Mouse (Mus musculus): ENCODE measurements around the gene Eva1c. TPM values are rescaled to one million over a fixed set of nuclear protein-coding genes. Genes with fewer than 3 reads are reported as not detected.

Eva1c gene
- polyA plus RNA-seq, 1 experiment = not detected

- TF ChIP-seq FLI1 (IDR thresholded peaks at IDR 0.05; ENCODE audit: low read length) (no peak), GATA1 (IDR thresholded peaks at IDR 0.05; ENCODE audit: borderline replicate concordance, low read length) (no peak)
- no peaks in the 10 kb centered on the region for H3K4me1 ChIP-seq
- no peaks in the 10 kb centered on the region for H3K9me3 ChIP-seq
- no peak overlapping the region for H3K4me3 ChIP-seq (replicated peaks)
- H3K27me3 ChIP-seq (replicated peaks) = peaks cover 18% of the 10 kb centered on the region
- H3K36me3 ChIP-seq (replicated peaks; ENCODE audit: low read length) = no peaks in the 10 kb centered on the region
Measured at GRCm38 (mm10) chr16:90858206-90858605, 31.7 kb downstream of the Eva1c start.

DNA sequence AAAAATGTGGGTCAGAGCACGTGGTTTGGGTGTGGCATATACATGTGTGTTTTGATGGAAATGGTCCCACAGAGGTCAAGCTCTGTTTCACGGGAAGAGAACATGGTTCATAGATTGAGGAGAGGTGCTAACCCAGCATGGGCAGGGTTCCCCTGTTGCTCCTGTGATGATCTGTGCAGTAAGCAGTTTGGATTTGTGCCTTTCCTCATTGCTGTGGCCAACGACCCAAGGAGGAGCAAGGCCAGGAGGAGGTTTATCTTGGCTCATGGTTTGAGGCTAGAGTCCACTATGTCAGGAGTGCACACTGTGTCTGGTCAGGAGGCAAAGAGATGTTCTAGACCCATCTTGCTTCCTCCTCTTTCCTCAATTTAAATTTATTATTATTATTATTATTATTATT lies 36.5 kb downstream of the Eva1c start:
- no peaks in the 10 kb centered on the region for H3K9me3 ChIP-seq
- H3K4me1 ChIP-seq = peaks cover under 1% of the 10 kb centered on the region; the same call in 1 of the 2 replicates
- H3K4me3 ChIP-seq (replicated peaks) = no peak overlapping the region
- no peaks in the 10 kb centered on the region for H3K36me3 ChIP-seq (replicated peaks; ENCODE audit: low read length)
- peaks cover 27% of the 10 kb centered on the region for H3K27me3 ChIP-seq (replicated peaks)
- no peak for TF ChIP-seq GATA1 (IDR thresholded peaks at IDR 0.05; ENCODE audit: borderline replicate concordance, low read length)
- no peak for TF ChIP-seq FLI1 (IDR thresholded peaks at IDR 0.05; ENCODE audit: low read length)

DNA sequence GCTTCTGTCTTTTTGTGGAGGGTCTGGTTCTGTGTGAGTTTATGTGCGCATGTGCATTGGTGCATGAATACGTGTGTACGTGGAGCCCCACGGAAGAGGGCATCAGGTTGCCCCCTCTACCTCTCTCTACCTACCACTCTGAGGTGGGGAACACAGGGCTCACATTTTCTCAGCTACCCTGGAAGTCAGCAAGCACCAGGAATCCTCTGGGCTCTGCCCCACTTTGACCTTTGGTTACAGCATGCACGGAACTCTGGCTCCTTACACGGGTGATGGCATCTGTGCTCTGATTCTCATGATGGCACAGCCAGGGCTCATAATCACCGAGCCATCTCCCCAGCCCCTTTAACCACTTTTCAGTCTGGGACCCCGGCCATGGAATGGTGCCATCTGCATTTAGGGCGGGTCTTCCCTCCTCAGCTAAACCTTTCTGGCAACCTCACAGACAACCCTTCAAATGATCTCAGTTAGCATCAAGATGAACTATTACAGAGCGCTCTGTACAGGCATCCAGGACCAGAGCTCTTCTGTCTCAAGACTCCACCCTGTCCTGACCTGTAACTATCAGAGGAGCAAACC lies 37.0 kb downstream of the Eva1c start:
- no peaks in the 10 kb centered on the region for H3K36me3 ChIP-seq (replicated peaks; ENCODE audit: low read length)
- H3K27me3 ChIP-seq (replicated peaks) = peaks cover 32% of the 10 kb centered on the region
- H3K9me3 ChIP-seq = no peaks in the 10 kb centered on the region
- no peak overlapping the region for H3K4me3 ChIP-seq (replicated peaks)
- TF ChIP-seq FLI1 (IDR thresholded peaks at IDR 0.05; ENCODE audit: low read length) (no peak), GATA1 (IDR thresholded peaks at IDR 0.05; ENCODE audit: borderline replicate concordance, low read length) (no peak)
- peaks cover 4% of the 10 kb centered on the region; the same call in 1 of the 2 replicates for H3K4me1 ChIP-seq

DNA sequence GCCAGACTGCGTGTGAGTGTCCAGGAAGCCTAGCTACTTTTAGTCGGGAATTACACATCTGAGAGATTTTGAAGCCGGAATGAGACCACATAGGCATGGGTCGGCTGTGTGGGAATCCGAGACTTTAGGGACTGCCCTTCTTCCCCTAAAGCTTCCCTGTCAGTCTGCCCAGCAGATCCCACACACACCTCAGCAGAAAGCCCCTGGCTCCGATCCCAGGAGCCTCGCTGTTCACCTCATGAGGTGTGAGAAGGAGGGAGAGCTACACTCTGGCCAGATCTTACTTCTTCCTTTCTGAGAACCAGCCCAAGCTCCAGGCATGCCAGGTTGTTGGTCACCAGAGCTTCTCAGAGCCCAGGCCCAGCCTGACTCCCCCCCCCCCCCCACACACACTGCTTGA lies 38.2 kb downstream of the Eva1c start:
- TF ChIP-seq FLI1 (IDR thresholded peaks at IDR 0.05; ENCODE audit: low read length) (no peak), GATA1 (IDR thresholded peaks at IDR 0.05; ENCODE audit: borderline replicate concordance, low read length) (no peak)
- H3K4me3 ChIP-seq (replicated peaks) = no peak overlapping the region
- no peaks in the 10 kb centered on the region for H3K36me3 ChIP-seq (replicated peaks; ENCODE audit: low read length)
- peaks cover 4% of the 10 kb centered on the region; the same call in 1 of the 2 replicates for H3K4me1 ChIP-seq
- peaks cover 41% of the 10 kb centered on the region for H3K27me3 ChIP-seq (replicated peaks)
- no peaks in the 10 kb centered on the region for H3K9me3 ChIP-seq

DNA sequence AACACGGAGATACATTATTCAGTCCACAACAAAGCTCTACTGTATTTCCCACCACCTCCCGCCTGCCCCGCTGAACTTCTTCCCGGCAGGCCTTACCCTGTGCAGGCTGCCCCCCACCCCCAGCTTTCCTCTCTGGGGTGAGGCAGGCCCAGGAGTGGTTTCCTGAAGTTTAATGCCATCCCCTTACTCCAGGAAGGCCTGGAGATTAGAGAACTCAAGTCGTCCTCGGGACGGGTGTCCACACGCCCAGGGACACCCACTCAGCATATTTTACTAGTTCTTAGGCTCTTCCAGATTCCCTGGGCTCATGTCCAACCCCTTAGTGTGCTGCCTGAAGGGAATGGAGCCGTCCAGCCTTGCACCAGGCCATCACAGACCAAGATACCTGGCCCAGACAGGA lies 39.1 kb downstream of the Eva1c start:
- peaks cover 4% of the 10 kb centered on the region; the same call in 1 of the 2 replicates for H3K4me1 ChIP-seq
- TF ChIP-seq GATA1 (IDR thresholded peaks at IDR 0.05; ENCODE audit: borderline replicate concordance, low read length) (no peak), FLI1 (IDR thresholded peaks at IDR 0.05; ENCODE audit: low read length) (no peak)
- H3K4me3 ChIP-seq (replicated peaks) = no peak overlapping the region
- no peaks in the 10 kb centered on the region for H3K9me3 ChIP-seq
- no peaks in the 10 kb centered on the region for H3K36me3 ChIP-seq (replicated peaks; ENCODE audit: low read length)
- H3K27me3 ChIP-seq (replicated peaks) = peaks cover 41% of the 10 kb centered on the region

DNA sequence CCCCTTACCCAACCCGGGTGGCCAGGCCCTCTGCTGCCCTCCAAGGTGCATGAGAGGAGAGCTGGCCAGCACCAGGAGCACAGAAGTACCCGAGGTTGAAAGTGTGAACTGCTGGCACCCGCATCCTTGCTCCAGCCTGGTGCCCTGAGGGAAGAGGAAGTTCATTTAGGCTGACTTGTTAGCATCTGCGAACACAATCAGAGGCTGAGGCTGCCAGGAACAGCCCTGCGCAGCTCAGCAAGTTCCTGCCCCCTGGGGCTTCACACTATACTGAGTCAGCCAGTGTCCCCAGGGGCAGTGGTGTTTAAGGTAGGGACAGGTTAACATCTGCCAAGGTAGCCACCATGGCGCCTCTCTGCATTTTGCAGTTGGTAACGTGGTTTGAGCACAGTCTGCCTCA lies 41.6 kb downstream of the Eva1c start:
- no peaks in the 10 kb centered on the region for H3K36me3 ChIP-seq (replicated peaks; ENCODE audit: low read length)
- TF ChIP-seq FLI1 (IDR thresholded peaks at IDR 0.05; ENCODE audit: low read length) (no peak), GATA1 (IDR thresholded peaks at IDR 0.05; ENCODE audit: borderline replicate concordance, low read length) (no peak)

GRCm38 (mm10) chr16:90869361-90869760 lies 42.8 kb downstream of the Eva1c start:
- no peaks in the 10 kb centered on the region for H3K36me3 ChIP-seq (replicated peaks; ENCODE audit: low read length)
- H3K4me3 ChIP-seq (replicated peaks) = no peak overlapping the region
- peaks cover 4% of the 10 kb centered on the region; the same call in 1 of the 2 replicates for H3K4me1 ChIP-seq
- H3K9me3 ChIP-seq = no peaks in the 10 kb centered on the region
- H3K27me3 ChIP-seq (replicated peaks) = peaks cover 50% of the 10 kb centered on the region
- TF ChIP-seq GATA1 (IDR thresholded peaks at IDR 0.05; ENCODE audit: borderline replicate concordance, low read length) = no peak
- TF ChIP-seq FLI1 (IDR thresholded peaks at IDR 0.05; ENCODE audit: low read length) = no peak

More for the DNA sequence above, 41.6 kb downstream of the Eva1c start:
- H3K9me3 ChIP-seq = no peaks in the 10 kb centered on the region
- H3K4me3 ChIP-seq (replicated peaks) = no peak overlapping the region
- peaks cover 4% of the 10 kb centered on the region; the same call in 1 of the 2 replicates for H3K4me1 ChIP-seq
- H3K27me3 ChIP-seq (replicated peaks) = peaks cover 51% of the 10 kb centered on the region

- TF ChIP-seq GATA1 (IDR thresholded peaks at IDR 0.05; ENCODE audit: borderline replicate concordance, low read length) = no peak
- no peak for TF ChIP-seq FLI1 (IDR thresholded peaks at IDR 0.05; ENCODE audit: low read length)
- H3K4me3 ChIP-seq (replicated peaks) = no peak overlapping the region
- H3K9me3 ChIP-seq = no peaks in the 10 kb centered on the region
- H3K27me3 ChIP-seq (replicated peaks) = peaks cover 37% of the 10 kb centered on the region
- no peaks in the 10 kb centered on the region for H3K36me3 ChIP-seq (replicated peaks; ENCODE audit: low read length)
- peaks cover 4% of the 10 kb centered on the region; the same call in 1 of the 2 replicates for H3K4me1 ChIP-seq
Measured at GRCm38 (mm10) chr16:90872936-90873335, 46.4 kb downstream of the Eva1c start.

- Histone ChIP-seq H3K9me3 (no peaks in the 10 kb centered on the region), H3K36me3 (replicated peaks; ENCODE audit: low read length) (no peaks in the 10 kb centered on the region), H3K27me3 (replicated peaks) (peaks cover 32% of the 10 kb centered on the region), H3K4me1 (no peaks in the 10 kb centered on the region), H3K4me3 (replicated peaks) (no peak overlapping the region)
- no peak for TF ChIP-seq FLI1 (IDR thresholded peaks at IDR 0.05; ENCODE audit: low read length)
- TF ChIP-seq GATA1 (IDR thresholded peaks at IDR 0.05; ENCODE audit: borderline replicate concordance, low read length) = no peak
Measured at GRCm38 (mm10) chr16:90874536-90874935, 48.0 kb downstream of the Eva1c start.

GRCm38 (mm10) chr16:90878135-90878860 lies 51.8 kb downstream of the Eva1c start:
- Histone ChIP-seq H3K27me3 (replicated peaks) (peaks cover 26% of the 10 kb centered on the region), H3K4me1 (no peaks in the 10 kb centered on the region), H3K9me3 (no peaks in the 10 kb centered on the region), H3K4me3 (replicated peaks) (no peak overlapping the region), H3K36me3 (replicated peaks; ENCODE audit: low read length) (no peaks in the 10 kb centered on the region)
- no peak for TF ChIP-seq GATA1 (IDR thresholded peaks at IDR 0.05; ENCODE audit: borderline replicate concordance, low read length)
- TF ChIP-seq FLI1 (IDR thresholded peaks at IDR 0.05; ENCODE audit: low read length) = no peak

Measured in megakaryocyte, embryonic 14.5 days (primary cell).